Comparison of ENCODE assay signal across 15 mouse cellular contexts in the genomic region with DNA sequence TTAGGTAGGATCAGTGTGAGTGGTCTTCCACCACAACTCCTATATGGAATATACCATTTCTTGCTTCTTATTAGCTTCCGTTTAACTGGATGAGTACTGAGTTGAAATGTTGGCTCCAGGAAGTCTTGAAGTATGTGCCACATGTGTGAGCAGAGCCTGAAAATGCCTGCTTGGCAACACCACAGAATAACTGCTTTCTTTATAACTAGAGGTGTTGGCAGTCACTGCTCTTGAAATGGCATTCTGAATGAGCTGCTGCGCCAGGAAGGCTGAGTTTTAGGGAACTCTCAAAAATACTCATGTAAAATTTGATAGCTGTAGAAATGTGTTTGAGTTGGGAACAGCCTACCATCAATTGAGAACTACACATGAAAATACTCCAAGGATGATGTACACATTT.
"Had no signal": no experiment of that assay in that cellular context is flagged by ENCODE, and none has a peak within 500 bp of the region (broad histone marks: within the 10 kb centered on the region; RNA-seq: fewer than 3 reads in every experiment).

No protein-coding gene starts in this region.

- H3K9ac ChIP-seq: liver, embryonic 13.5 days; stomach, embryonic 15.5 days had no signal

- H3K4me1 ChIP-seq: liver, embryonic 13.5 days; stomach, embryonic 15.5 days had no signal

- H3K4me2 ChIP-seq: liver, embryonic 13.5 days; midbrain, embryonic 11.5 days; stomach, embryonic 15.5 days had no signal

- DNase-seq: kidney, adult 2 months; kidney, postnatal 25 days; layer of hippocampus, postnatal 36 days; left cerebral cortex, postnatal 4 days; liver, embryonic 13.5 days; lung, adult 2 months; lung, postnatal 14 days; lung, postnatal 4 days; midbrain, embryonic 14.5 days; right cerebral cortex, postnatal 25 days; spleen, adult 18-20 months; thymus, postnatal 25 days had no signal

- H3K27me3 ChIP-seq: liver, embryonic 13.5 days; stomach, embryonic 15.5 days had no signal

- H3K9me3 ChIP-seq: liver, embryonic 13.5 days; stomach, embryonic 15.5 days had no signal

- H3K4me3 ChIP-seq: liver, embryonic 13.5 days; stomach, embryonic 15.5 days had no signal

- H3K36me3 ChIP-seq: liver, embryonic 13.5 days; stomach, embryonic 15.5 days had no signal

- H3K27ac ChIP-seq: kidney, postnatal 0 days; liver, embryonic 13.5 days; stomach, embryonic 15.5 days had no signal
